Mouse (Mus musculus) embryo, embryonic 10 days (tissue): ENCODE data around the gene Proser3.

Source experiments
- DNase-seq: peaks from one replicate; pipeline ENCODE4 v3.0.0-alpha.2; 2015; ENCODE audit warnings: low spot score

Gene Proser3

GRCm38 (mm10) chr7:30490251-30490956, 61.7 kb downstream of the Proser3 start:
- DNase-seq = peak; percentile 58
